Mouse (Mus musculus) adrenal gland (tissue): Measurements from ENCODE around the gene Dhrs11.
"Not testable (repeated sequence)": the region's sequence is repeated elsewhere in the genome, so short reads cannot be mapped to it uniquely, and the experiment has no call there.

Experiments used
- intact Hi-C: fragments of 180-260 bp; cut with DNase I; formaldehyde crosslinking; loops from one replicate; pipeline ENCODE4 v1.15.1; 2025
- long read RNA-seq, 2 experiments: library from polyadenylated mRNA; unstranded; transcript quantifications; one replicate each; pipeline ENCODE4 v2.0.0; 2020; ENCODE audit warnings: borderline replicate concordance in 1 of 2; ENCODE audit not compliant: insufficient replicate concordance in 1 of 2

Gene Dhrs11
- long read RNA-seq, experiment 1, transcript Dhrs11-201 (7 exons, 1,254 nt), result major isoform, 16 of 22 reads
- long read RNA-seq, experiment 1, partial matches to known transcripts, result 1 of 22 reads
- long read RNA-seq, experiment 1, other reads (novel, unspliced or antisense), result 5 of 22 reads
- long read RNA-seq, experiment 2, transcript Dhrs11-201 (7 exons, 1,254 nt), result major isoform, 11 of 22 reads
- long read RNA-seq, experiment 2, partial matches to known transcripts, result 2 of 22 reads
- long read RNA-seq, experiment 2, other reads (novel, unspliced or antisense), result 9 of 22 reads

GRCm38 (mm10) chr11:84828516-84829399 lies at the start of gene Dhrs11:
Dhrs11 (minus strand) TSS chr11:84828994.
- intact Hi-C loops, result loop anchor here (5.0 kb wide), 1 partner anchor 39 kb away; no protein-coding TSS in a partner anchor

DNA sequence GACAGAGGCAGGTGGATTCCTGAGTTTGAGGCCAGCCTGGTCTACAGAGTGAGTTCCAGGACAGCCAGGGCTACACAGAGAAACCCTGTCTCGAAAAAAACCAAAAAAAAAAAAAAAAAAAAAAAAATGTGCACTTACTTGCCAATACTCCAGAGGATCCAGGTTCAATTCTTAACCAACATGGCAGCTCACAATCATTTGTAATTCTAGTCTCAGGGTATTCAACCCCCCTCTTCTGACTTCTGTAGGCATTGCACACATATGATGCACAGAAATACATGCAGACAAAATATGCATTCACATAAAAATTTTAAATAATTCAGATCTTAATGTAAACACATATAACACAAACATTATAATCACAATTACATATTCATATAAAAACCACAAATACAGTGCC lies 47.2 kb upstream of the Dhrs11 start:
- intact Hi-C loops, result not testable (repeated sequence)

- intact Hi-C loops, result no loop called here
Measured at GRCm38 (mm10) chr11:84873042-84873833, 44.4 kb upstream of the Dhrs11 start.

DNA sequence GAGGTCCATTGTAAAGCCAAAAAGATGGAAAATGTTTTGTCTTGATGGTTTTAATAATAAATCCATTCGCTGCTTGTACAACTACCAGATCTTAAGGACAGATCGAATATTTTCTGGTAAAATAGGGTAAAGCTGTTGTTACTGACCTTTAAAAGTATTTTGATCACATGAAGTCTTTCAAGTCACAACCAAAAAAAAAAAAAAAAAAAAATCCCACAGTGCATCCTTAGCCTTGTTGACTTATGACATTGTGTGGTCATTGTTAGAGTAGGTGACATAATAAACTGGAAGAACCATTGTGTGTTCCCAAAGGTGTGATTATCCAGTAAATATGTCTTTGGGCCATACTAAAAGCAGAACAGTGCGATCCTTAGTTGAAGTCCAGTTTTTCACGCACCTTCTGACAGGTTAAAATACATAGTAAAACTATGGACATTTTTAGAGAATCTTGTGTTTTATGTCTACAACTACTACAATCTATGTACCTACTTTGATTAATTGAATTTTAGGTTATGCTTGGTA lies 42.8 kb upstream of the Dhrs11 start:
- intact Hi-C loops, result no loop called here

GRCm38 (mm10) chr11:84871046-84871445 lies 42.3 kb upstream of the Dhrs11 start:
- intact Hi-C loops, result no loop called here

- intact Hi-C loops, result no loop called here
Measured at GRCm38 (mm10) chr11:84870337-84871043, 41.7 kb upstream of the Dhrs11 start, which contains the start of gene Ggnbp2. Ggnbp2 (minus strand) TSS chr11:84870817.

- intact Hi-C loops, result loop anchor here (5.0 kb wide), 1 partner anchor 42 kb away; the partner anchor contains the start of gene Dhrs11
Measured at GRCm38 (mm10) chr11:84869537-84870232, 40.9 kb upstream of the Dhrs11 start.

- intact Hi-C loops, result loop anchor here (5.0 kb wide), 1 partner anchor 42 kb away; the partner anchor contains the start of gene Dhrs11
Measured at GRCm38 (mm10) chr11:84868786-84869259, 40.0 kb upstream of the Dhrs11 start.

DNA sequence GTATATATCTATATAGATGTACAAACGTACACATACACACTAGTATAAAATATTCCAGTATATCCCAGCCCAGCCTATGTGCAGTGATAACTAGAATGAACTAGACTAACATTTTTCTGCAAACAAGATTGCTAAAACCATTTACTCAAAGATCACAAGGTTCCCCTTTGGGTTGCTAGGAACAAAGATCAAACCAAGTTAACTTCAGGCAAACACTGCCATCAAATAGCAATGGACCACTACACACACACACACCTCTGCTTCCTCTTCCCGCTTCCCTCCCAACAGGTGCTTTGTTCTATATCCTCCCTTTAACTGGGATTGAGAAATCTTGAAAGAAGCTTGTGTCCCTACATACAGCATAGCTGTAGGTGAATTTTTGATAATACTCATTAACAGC lies 38.8 kb upstream of the Dhrs11 start:
- intact Hi-C loops, result loop anchor here (5.0 kb wide), 1 partner anchor 40 kb away; the partner anchor contains the start of gene Dhrs11

GRCm38 (mm10) chr11:84865268-84865667 lies 36.5 kb upstream of the Dhrs11 start:
- intact Hi-C loops, result loop anchor here (5.0 kb wide), 1 partner anchor 38 kb away; the partner anchor contains the start of gene Dhrs11

GRCm38 (mm10) chr11:84855285-84855684 lies 26.5 kb upstream of the Dhrs11 start:
- intact Hi-C loops, result no loop called here

- intact Hi-C loops, result no loop called here
Measured at GRCm38 (mm10) chr11:84847475-84848090, 18.8 kb upstream of the Dhrs11 start.

DNA sequence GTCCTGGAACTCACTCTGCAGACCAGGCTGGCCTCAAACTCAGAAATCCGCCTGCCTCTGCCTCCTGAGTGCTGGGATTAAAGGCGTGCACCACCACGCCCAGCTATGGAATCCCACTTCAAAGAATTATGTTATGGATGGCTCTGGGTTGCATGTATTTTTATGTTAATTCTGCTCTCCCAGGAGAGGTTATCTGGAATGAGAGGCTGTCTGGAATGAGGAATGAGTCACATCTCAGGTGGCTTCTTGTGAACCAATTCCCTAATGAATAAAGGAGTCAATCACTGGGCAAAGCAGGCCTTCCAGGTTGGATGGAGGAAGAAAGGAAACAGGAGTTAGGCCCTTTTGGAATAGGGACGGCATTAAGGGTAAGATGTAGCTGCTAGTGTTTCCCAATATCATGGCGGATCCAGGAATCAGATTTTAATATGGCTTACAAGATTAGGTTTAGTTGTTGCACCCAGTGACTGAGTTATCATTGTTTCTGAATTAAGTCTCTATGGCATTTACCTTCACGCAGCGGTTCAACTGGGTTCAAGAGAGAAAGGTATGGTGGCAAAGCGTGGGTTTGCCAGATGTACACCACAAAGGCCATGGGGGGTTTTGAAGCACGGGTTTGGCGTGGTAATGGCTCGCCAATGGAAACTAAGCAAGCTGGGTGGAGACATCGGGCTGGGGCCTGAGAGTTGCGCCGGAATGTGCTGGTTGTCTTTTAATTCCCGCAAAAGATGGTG lies 18.1 kb upstream of the Dhrs11 start:
- intact Hi-C loops, result no loop called here

- intact Hi-C loops, result no loop called here
Measured at GRCm38 (mm10) chr11:84839330-84839729, 10.5 kb upstream of the Dhrs11 start.

DNA sequence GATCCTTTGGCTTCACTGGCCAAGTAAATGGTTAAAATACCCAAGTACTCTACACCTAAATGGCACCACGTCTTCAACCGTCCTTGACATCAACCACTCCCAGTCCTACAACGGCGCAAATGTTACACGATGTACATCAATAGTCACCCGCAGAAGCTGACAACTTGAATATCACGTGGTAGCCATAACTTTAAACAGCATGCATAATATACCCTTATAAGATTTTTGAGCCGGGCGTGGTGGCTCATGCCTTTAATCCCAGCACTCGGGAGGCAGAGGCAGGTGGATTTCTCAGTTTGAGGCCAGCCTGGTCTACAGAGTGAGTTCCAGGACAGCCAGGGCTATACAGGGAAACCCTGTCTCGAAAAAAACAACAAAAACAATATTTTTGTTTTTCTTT lies 701 bp upstream of the Dhrs11 start:
- intact Hi-C loops, result loop anchor here (5.0 kb wide), 1 partner anchor 38 kb away; no protein-coding TSS in a partner anchor

DNA sequence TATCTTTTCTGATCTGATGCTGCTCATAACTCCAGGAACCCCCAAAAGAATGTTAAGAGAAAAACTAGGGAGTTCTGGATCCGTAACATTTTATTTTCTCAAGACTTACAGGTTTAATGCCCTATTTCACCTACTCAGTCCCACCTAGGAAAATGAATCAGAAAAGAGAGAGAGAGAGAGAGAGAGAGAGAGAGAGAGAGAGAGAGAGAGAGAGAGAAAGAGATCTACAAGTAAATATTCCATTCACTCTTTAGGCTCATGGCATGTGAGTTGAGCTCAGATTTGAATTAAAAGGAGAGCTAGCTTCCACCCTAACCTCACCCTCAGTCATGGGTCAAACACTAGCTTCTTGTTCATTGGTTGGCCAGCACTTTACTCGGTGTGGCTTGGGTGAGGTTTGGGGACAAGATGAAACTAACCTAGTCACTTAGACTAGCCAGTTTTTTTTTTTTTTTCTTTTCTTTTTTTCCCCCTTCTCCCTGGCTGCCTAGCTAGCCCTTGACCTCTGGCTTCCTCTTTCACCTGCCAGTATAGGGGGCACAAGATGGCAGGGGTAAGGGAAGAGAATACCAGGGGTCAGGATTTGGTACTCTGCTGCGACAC lies 792 bp downstream of the Dhrs11 start:
- intact Hi-C loops, result loop anchor here (5.0 kb wide), 1 partner anchor 39 kb away; no protein-coding TSS in a partner anchor

- intact Hi-C loops, result loop anchor here (5.0 kb wide), 1 partner anchor 40 kb away; no protein-coding TSS in a partner anchor
Measured at GRCm38 (mm10) chr11:84827492-84827891, 1.3 kb downstream of the Dhrs11 start.

DNA sequence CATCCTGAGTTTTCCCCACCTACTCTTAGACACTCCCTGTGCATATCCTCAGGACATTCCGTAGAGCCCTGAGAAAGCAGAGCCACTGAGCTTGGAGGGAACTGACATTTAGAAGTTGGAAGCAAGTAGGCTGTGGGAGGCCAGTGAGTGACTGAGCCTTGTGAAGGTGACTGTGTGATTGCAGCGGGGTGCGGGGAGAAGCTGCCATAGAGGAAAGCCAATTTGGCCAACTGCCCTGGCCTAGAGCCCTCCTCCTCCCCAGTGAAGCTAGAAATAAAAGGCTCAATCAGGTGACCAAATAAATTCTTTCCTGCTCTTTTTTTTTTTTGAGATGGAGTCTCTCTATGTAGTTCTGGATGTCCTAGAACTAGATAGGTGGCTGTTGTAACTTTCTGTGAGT lies 2.6 kb downstream of the Dhrs11 start:
- intact Hi-C loops, result loop anchor here (5.0 kb wide), 1 partner anchor 41 kb away; no protein-coding TSS in a partner anchor
